Mouse (Mus musculus): ENCODE results near the gene Snrpc. TPM values are rescaled to one million over a fixed set of nuclear protein-coding genes. Genes with fewer than 3 reads are reported as not detected.
"Not testable (repeated sequence)": the region's sequence is repeated elsewhere in the genome, so short reads cannot be mapped to it uniquely, and the experiment has no call there.

Gene Snrpc
- total RNA-seq (2012; rRNA removed): 154 and 173 TPM in 2 replicates
- total RNA-seq (2014; rRNA removed): 165 and 171 TPM in 2 replicates
- polyA plus RNA-seq (2012; ENCODE audit: insufficient read length, low read depth): 184 and 194 TPM in 2 replicates

- H3K36me3 ChIP-seq (replicated peaks in 1 of 2; ENCODE audit: control insufficient read depth in 1 of 2, insufficient read depth in 1 of 2, low read length in 1 of 2): peaks cover 6 to 15% of the 10 kb centered on the region in 2 experiments
- in situ Hi-C loops (cut with MboI; ENCODE audit: low pct_ligation_motif_present, low pct_unique_long_range_greater_than_20kb, low sequenced_read_pairs); H3K4me2 ChIP-seq (ENCODE audit: insufficient read depth, low read depth, poor library complexity, severe bottlenecking); DNase-seq (ENCODE audit: extremely low read depth); H3K9me3 ChIP-seq (replicated peaks; ENCODE audit: low read length); dilution Hi-C loops (cut with MboI; ENCODE audit: extremely low pct_ligation_motif_present, extremely low pct_unique_long_range_greater_than_20kb, low sequenced_read_pairs); H3K27me3 ChIP-seq (replicated peaks); H3K27ac ChIP-seq (ENCODE audit: insufficient read depth, low read depth): not testable (repeated sequence)
- peaks cover 2 to 18% of the 10 kb centered on the region in 2 experiments; a peak in 3 of 4 replicates for H3K4me1 ChIP-seq (ENCODE audit: control insufficient read depth in 1 of 2, insufficient read depth in 2 of 2)
- peaks cover 17% of the 10 kb centered on the region for H3K79me2 ChIP-seq (replicated peaks; ENCODE audit: control insufficient read depth, extremely low read depth, insufficient read depth, poor library complexity, severe bottlenecking)
- peak within 1 kb of the TSS; percentile 92; the same call in 1 of the 2 replicates for H3K9ac ChIP-seq (ENCODE audit: insufficient read depth, low read depth)
- peak within 1 kb of the TSS in 1 of 3 experiments; percentile 92 for H3K4me3 ChIP-seq (replicated peaks in 1 of 3; ENCODE audit: low read depth in 2 of 3, low read length in 2 of 3, poor library complexity in 1 of 3)
Measured at GRCm38 (mm10) chr17:27837850-27838249, at the start of gene Snrpc. TSS of gene Snrpc (plus strand) at chr17:27838150.

- no peak overlapping the region for H3K27ac ChIP-seq (ENCODE audit: insufficient read depth, low read depth)
- peaks cover 5% of the 10 kb centered on the region; the same call in 1 of the 2 replicates for H3K79me2 ChIP-seq (replicated peaks; ENCODE audit: control insufficient read depth, extremely low read depth, insufficient read depth, poor library complexity, severe bottlenecking)
- H3K4me3 ChIP-seq (replicated peaks in 1 of 3; ENCODE audit: low read depth in 2 of 3, low read length in 2 of 3, poor library complexity in 1 of 3): no peak overlapping the region
- dilution Hi-C loops (cut with MboI; ENCODE audit: extremely low pct_ligation_motif_present, extremely low pct_unique_long_range_greater_than_20kb, low sequenced_read_pairs): no loop called here
- H3K4me1 ChIP-seq (ENCODE audit: control insufficient read depth in 1 of 2, insufficient read depth in 2 of 2): peaks cover 2 to 12% of the 10 kb centered on the region in 2 experiments; a peak in 3 of 4 replicates
- DNase-seq (ENCODE audit: extremely low read depth): no peak
- no peaks in the 10 kb centered on the region for H3K9me3 ChIP-seq (replicated peaks; ENCODE audit: low read length)
- TF ChIP-seq E2F4 (IDR thresholded peaks at IDR 0.05; ENCODE audit: insufficient replicate concordance, low read depth, low read length): no peak
- TF ChIP-seq ZC3H11A (IDR thresholded peaks at IDR 0.05; ENCODE audit: low read depth, low read length): no peak
- no peak for TF ChIP-seq JUN (IDR thresholded peaks at IDR 0.05; ENCODE audit: insufficient read depth, low read depth, low read length)
- TF ChIP-seq ZNF384 (IDR thresholded peaks at IDR 0.05; ENCODE audit: low read depth, low read length): no peak
- TF ChIP-seq PAX5 (IDR thresholded peaks at IDR 0.05; ENCODE audit: low read length): no peak
- TF ChIP-seq ELF1 (IDR thresholded peaks at IDR 0.05; ENCODE audit: low read depth, low read length): no peak
- no peak for TF ChIP-seq TBP (conservative IDR thresholded peaks at IDR 0.05; ENCODE audit: low read depth, low read length)
- TF ChIP-seq RCOR1 (conservative IDR thresholded peaks at IDR 0.05; ENCODE audit: low read depth, low read length): no peak
- no peak for TF ChIP-seq MEF2A (IDR thresholded peaks at IDR 0.05; ENCODE audit: borderline replicate concordance, low read depth, low read length)
- H3K9ac ChIP-seq (ENCODE audit: insufficient read depth, low read depth): no peak overlapping the region
- in situ Hi-C loops (cut with MboI; ENCODE audit: low pct_ligation_motif_present, low pct_unique_long_range_greater_than_20kb, low sequenced_read_pairs): no loop called here
- H3K4me2 ChIP-seq (ENCODE audit: insufficient read depth, low read depth, poor library complexity, severe bottlenecking): no peak overlapping the region
- peaks cover 37 to 79% of the 10 kb centered on the region in 2 experiments for H3K36me3 ChIP-seq (replicated peaks in 1 of 2; ENCODE audit: control insufficient read depth in 1 of 2, insufficient read depth in 1 of 2, low read length in 1 of 2)
- no peaks in the 10 kb centered on the region for H3K27me3 ChIP-seq (replicated peaks)
Measured at GRCm38 (mm10) chr17:27788456-27789172, 49.3 kb upstream of the Snrpc start.

GRCm38 (mm10) chr17:27790015-27790414 is 47.9 kb upstream of the Snrpc start:
- H3K27ac ChIP-seq (ENCODE audit: insufficient read depth, low read depth): no peak overlapping the region
- peaks cover 2 to 12% of the 10 kb centered on the region in 2 experiments; a peak in 3 of 4 replicates for H3K4me1 ChIP-seq (ENCODE audit: control insufficient read depth in 1 of 2, insufficient read depth in 2 of 2)
- DNase-seq (ENCODE audit: extremely low read depth): no peak
- dilution Hi-C loops (cut with MboI; ENCODE audit: extremely low pct_ligation_motif_present, extremely low pct_unique_long_range_greater_than_20kb, low sequenced_read_pairs): no loop called here
- H3K79me2 ChIP-seq (replicated peaks; ENCODE audit: control insufficient read depth, extremely low read depth, insufficient read depth, poor library complexity, severe bottlenecking): peaks cover 5% of the 10 kb centered on the region; the same call in 1 of the 2 replicates
- H3K4me2 ChIP-seq (ENCODE audit: insufficient read depth, low read depth, poor library complexity, severe bottlenecking): no peak overlapping the region
- H3K4me3 ChIP-seq (replicated peaks in 1 of 3; ENCODE audit: low read depth in 2 of 3, low read length in 2 of 3, poor library complexity in 1 of 3): no peak overlapping the region
- H3K27me3 ChIP-seq (replicated peaks): no peaks in the 10 kb centered on the region
- in situ Hi-C loops (cut with MboI; ENCODE audit: low pct_ligation_motif_present, low pct_unique_long_range_greater_than_20kb, low sequenced_read_pairs): no loop called here
- H3K9ac ChIP-seq (ENCODE audit: insufficient read depth, low read depth): no peak overlapping the region
- peaks cover 27 to 77% of the 10 kb centered on the region in 2 experiments for H3K36me3 ChIP-seq (replicated peaks in 1 of 2; ENCODE audit: control insufficient read depth in 1 of 2, insufficient read depth in 1 of 2, low read length in 1 of 2)
- no peak for TF ChIP-seq CHD2 (IDR thresholded peaks at IDR 0.05; ENCODE audit: low read length)
- TF ChIP-seq CHD1 (IDR thresholded peaks at IDR 0.05; ENCODE audit: low read depth, low read length): no peak
- no peak for TF ChIP-seq MAX (IDR thresholded peaks at IDR 0.05; ENCODE audit: low read length)
- no peak for TF ChIP-seq RAD21 (IDR thresholded peaks at IDR 0.05; ENCODE audit: low read depth, low read length)
- TF ChIP-seq ZKSCAN1 (IDR thresholded peaks at IDR 0.05; ENCODE audit: borderline replicate concordance, low read depth, low read length): no peak
- TF ChIP-seq POLR2AphosphoS2 (IDR thresholded peaks at IDR 0.05; ENCODE audit: low read depth, low read length): no peak
- no peak for TF ChIP-seq MYC (IDR thresholded peaks at IDR 0.05; ENCODE audit: low read depth, low read length)
- no peak for TF ChIP-seq NELFE (IDR thresholded peaks at IDR 0.05; ENCODE audit: low read depth, low read length)
- no peak for TF ChIP-seq PAX5 (IDR thresholded peaks at IDR 0.05; ENCODE audit: low read length)
- no peaks in the 10 kb centered on the region for H3K9me3 ChIP-seq (replicated peaks; ENCODE audit: low read length)

All from CH12.LX (cell line).